Mouse (Mus musculus): ENCODE measurements around the gene Chn2.

Chn2 gene

DNA sequence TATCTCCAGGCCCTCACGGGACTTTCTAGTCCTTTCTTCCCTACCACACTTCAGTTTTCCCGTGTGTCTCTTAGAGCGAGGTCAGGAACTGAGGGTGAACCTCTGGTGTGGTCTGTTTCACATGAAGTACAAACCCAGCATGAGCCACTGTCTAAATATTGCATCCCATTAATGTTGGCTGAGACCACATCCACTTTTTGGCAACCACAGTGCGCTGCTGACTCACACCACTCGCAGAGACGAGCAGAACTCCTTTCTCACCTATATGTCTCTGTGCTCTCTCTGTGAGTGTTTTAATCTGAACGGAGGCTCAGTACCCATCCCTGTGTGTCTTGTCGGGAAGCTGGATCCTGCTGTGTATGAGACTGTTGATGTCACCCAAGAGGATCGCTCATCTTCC lies 76.9 kb downstream of the Chn2 start:
- DNase-seq (ENCODE audit: extremely low read depth, low read depth, low spot score), result no peak

DNA sequence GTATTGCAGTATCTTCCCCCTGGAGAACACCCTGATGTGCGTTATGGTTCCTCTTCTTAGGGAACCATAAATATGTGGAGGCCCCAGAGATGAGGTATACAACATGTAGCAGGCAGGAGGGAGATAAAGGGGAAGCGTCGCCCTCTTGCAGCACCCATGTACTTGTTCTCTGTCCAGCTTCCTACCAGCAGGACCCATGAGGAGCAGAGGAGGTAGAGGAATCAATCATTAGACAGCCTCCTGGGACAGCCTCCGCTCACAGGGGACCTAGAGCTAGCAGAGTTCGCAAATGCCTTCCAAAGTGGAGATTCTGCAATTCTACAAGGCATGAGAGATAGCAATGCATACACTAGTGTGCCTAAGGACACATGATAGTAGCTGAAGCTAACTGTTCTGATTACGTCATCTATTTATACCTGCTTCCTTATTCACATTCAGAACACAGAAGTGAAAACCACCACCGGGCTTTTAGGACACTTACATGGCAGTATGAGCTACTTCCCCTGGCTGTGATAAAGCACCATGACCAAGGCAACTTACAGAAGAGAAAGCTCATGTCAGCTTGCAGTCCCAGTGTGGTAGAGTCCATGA lies 77.7 kb downstream of the Chn2 start:
- DNase-seq (ENCODE audit: extremely low read depth, low read depth, low spot score), result no peak

DNA sequence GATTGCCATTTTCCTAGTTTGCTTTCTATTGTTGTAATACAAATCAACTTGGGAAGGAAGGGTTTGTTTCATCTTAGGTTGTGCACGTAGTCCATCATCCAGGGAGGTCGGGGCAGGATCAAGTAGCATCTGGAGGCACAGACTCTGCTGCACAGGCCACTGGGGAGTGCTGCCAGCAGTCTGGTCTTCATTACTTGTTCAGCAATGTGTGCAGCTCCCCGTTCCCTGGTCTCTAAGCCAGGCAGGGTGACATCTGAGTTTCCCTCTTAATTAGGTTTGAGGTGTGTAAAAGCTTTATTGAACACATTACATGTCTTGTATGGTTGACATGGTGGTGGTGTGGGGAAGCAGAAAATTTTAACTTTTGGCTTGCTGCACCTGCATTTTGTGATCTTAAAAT lies 79.0 kb downstream of the Chn2 start:
- DNase-seq (ENCODE audit: extremely low read depth, low read depth, low spot score), result no peak

DNA sequence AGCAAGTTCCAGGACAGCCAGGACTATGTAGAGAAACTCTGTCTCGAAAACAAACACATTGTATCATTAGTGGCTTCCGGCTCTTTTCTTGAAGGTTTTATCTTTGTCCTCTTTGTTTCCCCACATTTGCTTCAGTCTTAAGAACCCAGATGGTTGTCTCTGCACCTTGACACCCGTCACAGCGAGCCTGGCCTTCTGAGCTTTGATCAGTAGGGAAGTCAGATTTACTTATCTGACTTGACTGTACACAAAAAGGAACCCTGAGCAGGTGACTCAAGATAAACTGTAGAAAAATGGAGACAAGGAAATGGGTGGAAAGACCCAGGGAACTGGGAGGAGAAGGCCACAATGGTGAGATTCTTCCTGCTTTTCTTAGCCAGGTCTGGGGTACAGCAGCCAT lies 79.5 kb downstream of the Chn2 start:
- no peak for DNase-seq (ENCODE audit: extremely low read depth, low read depth, low spot score)

DNA sequence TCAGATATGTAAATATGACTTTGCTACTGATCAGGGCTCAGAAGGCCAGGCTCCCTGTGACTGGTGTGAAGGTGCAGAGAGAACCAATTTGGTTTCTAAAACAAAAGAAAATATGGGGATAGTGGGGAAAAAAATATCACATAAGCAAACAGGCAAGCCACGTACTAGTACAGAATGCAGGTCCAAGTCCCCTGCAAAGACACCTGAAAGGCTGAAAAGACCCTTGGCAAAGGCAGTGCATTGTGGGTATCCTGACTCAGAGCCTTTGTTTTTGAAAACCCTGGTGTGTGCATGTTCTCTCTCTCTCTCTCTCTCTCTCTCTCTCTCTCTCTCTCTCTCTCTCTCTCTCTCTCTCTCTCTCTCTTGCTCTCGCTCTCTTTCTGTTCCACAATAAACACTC lies 80.1 kb downstream of the Chn2 start:
- DNase-seq (ENCODE audit: extremely low read depth, low read depth, low spot score), result no peak

DNA sequence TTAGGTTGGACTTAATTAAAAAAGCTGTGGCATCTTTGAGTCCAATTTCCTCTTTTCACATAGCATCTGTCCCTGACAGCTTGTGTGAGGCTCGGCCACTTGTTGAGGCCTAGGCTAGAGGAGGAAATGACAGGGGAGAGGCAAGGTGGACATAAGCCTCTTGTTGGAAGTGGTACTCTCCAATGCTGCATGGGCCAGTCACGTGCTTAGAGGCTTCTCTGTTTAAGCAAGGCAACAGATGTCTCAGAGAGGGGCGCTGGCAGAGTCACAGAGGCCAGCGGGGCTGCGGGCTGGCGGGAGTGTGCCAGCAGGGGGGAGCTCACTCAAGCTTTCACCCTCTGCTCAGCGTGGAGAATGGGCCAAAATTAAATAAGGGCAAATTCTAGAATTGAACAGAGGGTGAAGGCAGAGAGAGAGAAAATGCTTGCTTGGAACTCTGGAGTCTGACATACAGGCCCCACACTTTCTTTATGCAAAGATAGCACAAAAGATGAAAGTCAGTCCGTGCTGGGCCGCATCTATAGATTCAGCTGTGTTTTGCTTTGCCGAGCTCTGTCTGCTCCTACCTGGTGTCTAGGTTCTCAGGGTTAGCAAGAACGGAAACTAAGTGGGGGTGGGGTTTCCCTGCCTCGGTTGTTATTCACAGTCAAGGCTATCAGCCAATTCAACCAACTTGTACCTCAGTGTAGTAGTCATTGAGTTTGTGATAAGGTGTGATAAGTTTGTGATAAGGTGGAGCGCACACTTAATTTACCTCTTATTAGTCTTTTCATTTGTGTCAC lies 80.7 kb downstream of the Chn2 start:
- no peak for DNase-seq (ENCODE audit: extremely low read depth, low read depth, low spot score)

DNA sequence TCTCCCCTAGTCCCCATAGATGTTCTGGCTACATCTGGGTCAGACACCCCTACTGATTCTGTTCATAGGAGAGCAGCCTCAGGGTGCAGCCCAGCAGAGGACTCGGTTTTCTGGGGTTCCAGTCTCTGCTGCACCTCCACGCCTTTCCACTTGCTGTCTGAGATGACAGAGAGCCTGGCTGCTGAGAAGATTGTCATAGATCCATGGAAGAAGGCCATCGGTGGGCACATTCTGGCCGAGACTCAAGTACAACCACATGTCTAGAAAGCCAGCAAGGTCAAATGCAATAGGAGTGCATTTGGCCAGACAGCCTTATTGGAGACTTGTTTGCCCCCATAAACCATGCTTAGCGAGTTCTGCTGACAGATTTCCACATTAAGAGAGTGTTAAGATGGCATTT lies 81.5 kb downstream of the Chn2 start:
- no peak for DNase-seq (ENCODE audit: extremely low read depth, low read depth, low spot score)

DNA sequence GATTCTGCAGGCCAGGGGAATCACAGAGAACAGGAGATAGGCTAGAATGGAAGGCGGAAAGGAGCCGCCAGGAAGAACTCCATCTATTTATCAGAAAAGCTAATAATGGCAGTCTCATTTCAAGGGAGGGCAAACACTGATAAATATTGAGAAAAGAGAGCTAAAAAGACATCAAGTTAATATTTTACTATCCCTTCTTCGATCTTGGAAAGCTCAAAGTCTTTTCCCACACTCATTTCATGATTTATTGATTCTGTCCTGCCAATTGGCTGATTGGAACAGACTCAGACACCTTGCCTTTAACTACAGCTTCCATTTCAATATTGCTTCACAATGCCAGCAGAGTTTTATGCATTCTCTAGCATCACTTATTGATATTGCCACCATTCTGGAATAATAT lies 85.2 kb downstream of the Chn2 start:
- no peak for DNase-seq (ENCODE audit: extremely low read depth, low read depth, low spot score)

DNA sequence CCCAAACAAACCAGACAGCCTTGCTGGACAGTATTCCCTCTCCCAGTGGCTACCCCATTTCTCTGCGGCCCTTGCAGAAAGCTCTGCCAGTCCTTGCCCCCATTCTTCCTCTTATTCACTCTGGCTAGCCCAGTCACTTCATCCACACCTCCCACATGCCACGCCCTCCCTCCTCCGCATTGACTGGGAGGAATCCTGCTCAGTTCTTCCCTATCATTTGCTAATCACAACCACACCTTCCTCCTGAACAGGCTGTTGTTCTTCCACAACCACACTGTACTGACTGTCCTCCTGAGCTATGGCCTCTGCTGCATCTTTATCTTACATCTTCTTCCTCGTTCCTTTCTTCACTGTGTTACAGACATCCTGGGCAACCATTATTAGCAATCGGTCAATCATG lies 86.2 kb downstream of the Chn2 start:
- DNase-seq (ENCODE audit: extremely low read depth, low read depth, low spot score), result no peak

DNA sequence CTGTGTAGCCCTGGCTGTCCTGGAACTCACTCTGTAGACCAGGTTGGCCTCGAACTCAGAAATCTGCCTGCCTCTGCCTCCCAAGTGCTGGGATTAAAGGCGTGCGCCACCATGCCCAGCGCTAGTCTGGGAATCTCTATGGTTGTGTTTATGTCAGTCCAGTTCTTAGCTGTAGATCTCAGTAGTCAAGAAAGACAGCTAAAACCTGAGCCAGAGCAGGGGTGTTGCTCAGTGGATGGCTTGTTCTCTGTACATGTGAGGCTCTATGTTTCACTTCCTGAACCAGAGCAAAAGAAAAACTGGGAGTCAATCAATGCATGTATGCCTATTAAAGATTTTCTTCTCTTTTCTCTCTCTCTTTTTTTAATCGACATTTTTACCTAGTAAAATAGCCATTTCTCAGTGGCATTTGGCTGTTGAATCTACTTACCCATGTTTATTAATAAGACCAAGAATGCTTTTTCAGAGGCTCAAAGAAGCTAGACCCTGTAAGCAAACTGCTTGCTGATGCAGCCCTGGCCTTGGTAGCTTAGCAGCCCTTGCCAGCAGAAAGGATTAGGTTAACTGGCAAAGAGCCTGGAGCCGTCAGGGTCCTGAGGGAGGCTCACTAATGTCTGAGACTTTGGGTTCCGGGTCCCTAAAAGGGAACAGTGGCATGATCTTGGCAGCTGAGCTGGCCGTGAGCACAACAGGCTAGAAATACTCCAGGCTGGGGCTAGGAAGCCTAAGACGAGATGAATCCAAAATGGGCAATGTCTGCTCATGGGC lies 87.1 kb downstream of the Chn2 start:
- no peak for DNase-seq (ENCODE audit: extremely low read depth, low read depth, low spot score)

DNA sequence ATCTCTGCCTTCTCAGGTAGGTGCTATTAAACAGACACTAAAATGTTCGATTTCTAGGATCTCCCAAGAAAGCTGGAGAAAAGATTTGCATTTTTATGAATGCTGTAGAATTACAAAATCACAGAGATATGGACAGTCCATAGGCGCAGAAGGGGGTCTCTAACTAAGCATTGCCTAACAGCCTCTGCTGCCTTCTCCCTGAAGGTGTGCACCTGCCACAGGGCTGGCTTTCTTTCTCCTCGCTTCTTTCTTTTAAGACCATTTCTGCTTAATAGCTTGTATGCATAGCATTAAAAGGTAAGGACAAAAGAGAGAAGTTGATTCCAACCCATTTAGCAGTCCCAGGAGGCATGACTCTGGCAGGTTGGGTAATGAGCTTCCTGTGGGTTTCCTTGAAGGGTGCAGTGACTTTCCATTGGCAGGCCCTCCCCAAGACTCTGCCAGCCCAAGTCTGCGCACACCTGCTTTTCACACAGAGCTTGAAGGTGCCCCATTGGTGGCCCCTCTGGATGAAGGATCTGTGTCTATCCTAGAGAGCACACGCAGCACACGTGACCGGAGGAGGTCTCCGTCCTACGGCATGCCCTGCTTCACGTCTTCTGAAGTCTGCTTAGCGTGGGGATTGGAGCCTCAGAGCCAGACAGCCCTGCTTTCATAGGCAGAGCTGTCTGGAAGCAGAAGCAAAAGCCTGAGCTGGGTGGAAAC lies 87.8 kb downstream of the Chn2 start:
- DNase-seq (ENCODE audit: extremely low read depth, low read depth, low spot score), result no peak

DNA sequence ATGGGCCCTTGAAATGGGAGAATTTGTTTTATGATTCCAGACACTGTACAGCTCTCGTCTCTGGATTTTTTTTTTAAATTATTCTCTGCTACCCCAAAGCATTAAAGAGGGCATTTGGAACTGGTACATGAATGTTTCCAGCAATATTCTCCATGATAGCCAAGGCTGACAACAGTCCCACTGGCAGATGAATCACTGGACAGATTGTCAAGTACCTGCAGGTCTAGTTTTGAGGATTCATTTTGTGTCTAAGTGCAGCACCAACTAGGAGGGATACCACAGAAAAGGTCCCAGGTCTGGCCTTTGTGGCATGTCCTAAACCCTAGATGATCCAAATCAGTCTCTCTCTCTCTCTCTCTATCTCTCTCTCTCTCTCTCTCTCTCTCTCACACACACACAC lies 89.3 kb downstream of the Chn2 start:
- no peak for DNase-seq (ENCODE audit: extremely low read depth, low read depth, low spot score)

DNA sequence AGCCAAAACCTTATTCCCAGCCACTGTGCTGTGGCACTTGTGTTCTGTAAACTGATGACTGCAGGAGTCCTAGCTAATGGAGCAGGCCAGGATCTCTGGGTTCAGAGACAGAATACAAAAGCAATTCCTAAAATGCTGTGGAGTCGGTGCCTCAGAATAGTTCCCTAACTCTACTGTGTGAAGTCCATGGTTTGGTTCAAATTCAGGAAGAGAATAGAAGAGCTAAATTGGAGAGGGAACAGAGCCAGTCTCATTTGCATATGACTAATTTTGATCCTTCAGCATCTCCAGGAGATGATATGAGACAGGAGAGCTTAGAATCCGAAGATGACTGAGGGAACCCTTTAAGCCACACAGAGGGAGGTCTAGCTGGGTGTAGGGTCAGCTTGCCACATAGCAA lies 90.2 kb downstream of the Chn2 start:
- DNase-seq (ENCODE audit: extremely low read depth, low read depth, low spot score), result no peak

DNA sequence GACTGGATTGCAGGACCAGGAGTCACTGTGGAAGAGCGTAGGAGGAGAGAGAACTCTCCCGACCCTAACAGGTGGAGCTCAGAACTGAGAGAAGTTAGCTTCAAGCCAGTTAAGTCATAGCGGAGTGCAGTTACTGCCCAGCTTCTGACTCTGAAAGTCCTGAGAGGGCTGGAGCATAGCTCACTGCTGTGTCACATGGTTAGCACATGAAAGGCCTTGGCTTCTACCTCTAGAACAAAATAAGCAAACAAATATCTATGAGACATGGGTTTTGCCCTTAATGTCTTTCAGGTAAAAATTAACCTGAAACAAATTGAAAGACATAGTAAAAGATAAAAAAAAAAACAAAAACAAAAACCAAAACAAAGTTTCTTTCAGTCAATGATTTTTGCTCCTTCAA lies 91.5 kb downstream of the Chn2 start:
- DNase-seq (ENCODE audit: extremely low read depth, low read depth, low spot score), result no peak

DNA sequence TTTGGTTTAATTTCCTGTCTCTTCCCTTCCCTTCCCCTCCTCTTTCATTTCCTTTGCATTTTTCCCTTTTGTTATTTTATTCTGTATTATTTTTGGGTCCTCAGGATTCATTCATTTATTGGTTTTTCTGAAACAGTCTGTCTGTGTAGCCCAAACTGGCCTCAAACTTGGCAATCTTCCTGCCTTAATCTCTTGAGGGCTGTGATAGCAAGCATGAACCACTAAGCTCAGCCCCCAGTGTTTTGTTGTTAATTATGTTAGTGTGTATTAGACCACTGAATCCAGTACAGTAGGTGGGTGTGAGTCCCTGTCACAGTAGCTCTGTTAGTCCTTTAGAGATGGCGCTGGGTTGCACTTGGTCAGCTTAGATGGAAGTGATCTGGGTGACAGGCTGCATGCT lies 93.2 kb downstream of the Chn2 start:
- no peak for DNase-seq (ENCODE audit: extremely low read depth, low read depth, low spot score)

DNA sequence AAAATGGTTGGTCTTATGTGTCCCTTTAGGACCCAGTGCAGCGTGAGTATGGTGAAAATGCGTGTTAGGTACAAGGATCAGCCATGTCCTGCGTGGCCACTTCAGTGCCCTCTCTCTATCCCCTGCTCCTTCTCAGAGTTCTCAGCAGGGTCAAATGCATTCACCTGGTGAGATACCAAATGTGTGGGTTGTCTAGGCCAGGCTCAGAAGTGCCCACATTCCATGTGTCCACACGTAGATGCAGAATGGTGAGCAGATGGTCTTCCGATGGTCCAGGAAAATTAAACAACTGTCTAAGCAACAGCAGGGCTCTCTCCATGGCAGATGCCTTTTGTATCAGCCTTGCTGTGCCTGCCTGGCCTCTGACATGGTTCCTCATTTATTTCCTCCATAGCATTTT lies 93.9 kb downstream of the Chn2 start:
- no peak for DNase-seq (ENCODE audit: extremely low read depth, low read depth, low spot score)

DNA sequence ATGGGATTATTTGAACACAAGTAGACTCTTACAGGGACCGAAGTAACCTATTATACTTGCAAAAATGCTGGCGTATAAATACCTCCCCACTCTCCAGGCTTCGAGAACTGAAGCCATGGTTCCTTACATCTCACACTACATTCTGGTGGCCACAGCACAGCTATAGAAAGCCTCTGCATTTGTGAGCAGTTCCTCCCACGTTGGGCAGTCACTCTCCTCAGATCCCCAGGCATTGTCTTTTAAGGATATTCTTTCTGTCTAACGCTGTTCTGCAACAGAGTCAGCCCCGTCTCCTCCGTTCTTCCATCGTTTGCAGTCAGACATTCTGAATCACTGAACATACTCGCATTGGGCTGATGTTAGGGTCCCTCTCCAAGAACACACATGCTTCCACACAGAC lies 98.8 kb downstream of the Chn2 start:
- no peak for DNase-seq (ENCODE audit: extremely low read depth, low read depth, low spot score)

DNA sequence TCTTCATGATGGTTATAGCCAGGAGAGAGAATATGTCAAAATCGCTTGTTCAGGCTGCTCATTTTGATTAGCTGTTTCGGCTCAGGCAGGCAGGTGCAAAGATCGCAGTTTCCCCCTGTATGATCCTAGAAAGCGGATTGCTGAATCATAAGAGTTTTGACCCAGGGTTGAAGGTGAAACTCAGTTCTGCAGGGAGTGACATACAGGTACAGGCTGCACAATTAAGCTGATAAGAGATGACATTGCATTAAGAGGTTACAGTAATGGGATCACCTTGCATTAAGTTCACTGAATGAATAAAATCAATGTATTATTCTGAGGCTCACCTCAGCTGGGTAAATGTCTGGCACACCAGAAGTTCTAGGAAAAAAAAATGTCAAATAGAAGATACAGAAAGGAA lies 101.1 kb downstream of the Chn2 start:
- no peak for DNase-seq (ENCODE audit: extremely low read depth, low read depth, low spot score)

DNA sequence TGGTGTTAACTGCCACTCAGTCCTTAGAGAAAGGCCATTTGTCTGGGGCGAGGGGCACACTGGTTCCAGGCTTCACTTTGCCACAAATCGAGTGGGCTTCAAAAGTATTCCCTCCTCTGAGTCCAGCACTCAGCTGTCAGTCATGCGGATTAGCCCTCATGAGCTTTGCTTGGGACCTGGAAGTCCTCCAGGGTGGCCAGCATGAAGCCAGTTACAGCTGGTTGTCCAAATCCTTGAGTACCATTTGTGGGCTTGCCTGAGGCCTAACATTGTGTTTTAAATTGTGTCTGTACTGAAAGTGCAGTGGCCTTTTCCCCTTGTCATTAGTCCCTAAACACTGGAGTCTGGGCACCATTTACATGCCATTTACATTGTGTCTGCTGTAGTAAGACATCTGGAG lies 101.8 kb downstream of the Chn2 start:
- DNase-seq (ENCODE audit: extremely low read depth, low read depth, low spot score), result no peak

DNA sequence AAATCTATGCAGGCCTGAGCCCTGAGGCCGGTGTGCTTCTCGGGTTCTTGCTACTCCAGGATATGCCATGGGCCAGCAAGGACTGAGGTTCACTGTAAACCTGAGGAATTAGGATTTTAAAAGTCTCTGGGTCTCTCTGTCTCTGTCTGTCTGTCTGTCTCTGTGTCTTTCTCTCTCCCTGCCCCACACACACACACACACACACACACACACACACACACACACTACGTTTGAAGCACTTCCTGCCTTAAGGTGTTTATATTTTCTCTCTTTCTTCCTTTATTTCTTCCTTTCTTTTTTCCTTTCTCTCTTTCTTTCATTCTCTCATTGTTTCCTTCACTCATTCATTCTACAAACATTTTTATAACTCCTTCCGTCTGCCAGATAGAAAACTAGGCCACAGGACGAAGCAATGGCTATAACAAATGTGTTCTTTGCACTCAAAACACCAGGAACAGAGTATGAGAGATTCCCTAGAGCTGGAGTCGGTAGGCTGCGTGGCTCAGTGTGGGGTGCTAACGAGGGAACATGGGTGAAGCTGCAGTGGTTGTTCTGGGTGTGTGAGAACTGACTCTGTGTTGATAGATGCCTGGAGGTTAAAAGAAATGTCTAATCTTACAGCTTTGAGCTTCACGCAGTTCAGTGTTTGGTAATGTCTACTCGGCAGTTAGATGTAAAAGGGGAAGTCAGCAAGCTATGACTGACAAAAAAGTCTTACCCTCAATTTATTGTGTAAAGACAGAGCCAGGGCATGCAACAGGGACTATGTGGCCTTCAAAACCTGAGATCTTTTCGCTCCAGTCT lies 103.7 kb downstream of the Chn2 start:
- DNase-seq (ENCODE audit: extremely low read depth, low read depth, low spot score), result no peak

DNA sequence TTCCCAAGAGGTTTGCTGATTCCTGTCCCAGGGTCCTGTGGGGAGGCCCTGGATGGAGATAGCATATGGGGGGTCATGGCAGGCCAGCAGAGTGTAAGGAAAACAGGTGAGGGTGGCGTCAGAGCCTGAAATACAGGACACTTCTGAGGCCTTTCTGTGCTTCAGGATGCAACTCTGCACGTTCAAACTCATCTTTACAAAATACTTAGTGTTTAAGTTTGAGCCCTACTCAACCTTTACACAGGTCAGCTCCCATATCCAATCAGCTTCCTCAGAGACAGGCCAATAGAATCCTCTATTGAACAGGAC lies 104.3 kb downstream of the Chn2 start:
- DNase-seq (ENCODE audit: extremely low read depth, low read depth, low spot score), result no peak

Data from fat pad, adult 2 months (tissue).